Comparison of ENCODE assay signal across 13 mouse cellular contexts in the genomic region with DNA sequence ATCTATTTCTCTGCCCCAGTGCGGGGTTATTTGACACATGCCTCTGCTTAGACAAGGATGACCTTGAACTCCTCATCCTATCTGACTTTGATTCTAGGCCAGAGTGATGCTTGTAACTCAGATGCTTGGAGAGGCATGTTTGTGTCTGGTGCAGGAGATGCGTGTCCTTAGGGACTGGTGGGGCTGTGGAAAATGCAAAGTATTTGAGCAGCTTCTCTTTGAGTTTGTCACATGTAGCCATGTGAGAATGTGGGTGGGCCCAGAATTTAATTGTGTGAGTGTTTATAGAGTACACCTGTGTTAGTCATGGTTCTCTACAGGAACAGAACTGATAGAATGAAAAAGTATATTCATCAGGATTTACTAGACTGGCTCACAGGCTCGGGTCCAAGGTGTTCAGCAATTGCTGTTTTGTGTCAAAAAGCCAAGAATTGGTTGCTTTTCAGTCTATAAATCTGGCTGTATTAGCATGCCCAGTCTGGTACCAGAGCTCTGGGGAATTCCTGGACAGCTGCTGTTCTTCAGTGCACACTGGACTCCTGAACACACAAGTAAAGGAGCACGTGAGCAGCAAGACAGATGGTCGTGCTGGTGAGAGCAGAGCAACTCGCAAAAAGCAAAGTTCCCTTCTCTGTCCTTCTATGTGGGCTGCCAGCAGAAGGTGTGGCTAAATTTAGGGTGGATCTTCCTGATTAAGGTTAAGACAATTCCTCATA. TPM values are rescaled to one million over a fixed set of nuclear protein-coding genes. Genes with fewer than 3 reads are reported as not detected.
DNase-seq lines count a peak whose midpoint lies in the region; ATAC-seq and TF ChIP-seq lines count a peak whose summit lies in the region.
"Had no signal": no experiment of that assay in that cellular context is flagged by ENCODE, and none has a peak within 500 bp of the region (broad histone marks: within the 10 kb centered on the region; RNA-seq: fewer than 3 reads in every experiment).

No protein-coding gene starts in this region.

- no peak for TF ChIP-seq CTCF in layer of hippocampus, adult 2 months (conservative IDR thresholded peaks at IDR 0.05)
- TF ChIP-seq CTCF in CH12.LX (conservative IDR thresholded peaks at IDR 0.05 in 1 of 2, IDR thresholded peaks at IDR 0.05 in 1 of 2; ENCODE audit: low read depth in 2 of 2, low read length in 2 of 2): no peak

- TF ChIP-seq RAD21 in CH12.LX (IDR thresholded peaks at IDR 0.05; ENCODE audit: low read depth, low read length): no peak

- H3K36me3 ChIP-seq in CH12.LX (replicated peaks in 1 of 2; ENCODE audit: control insufficient read depth in 1 of 2, insufficient read depth in 1 of 2, low read length in 1 of 2): no peaks in the 10 kb centered on the region
- no peaks in the 10 kb centered on the region for H3K36me3 ChIP-seq in midbrain, embryonic 13.5 days

- no peaks in the 10 kb centered on the region for H3K27me3 ChIP-seq in CH12.LX (replicated peaks)
- no peaks in the 10 kb centered on the region for H3K27me3 ChIP-seq in midbrain, embryonic 13.5 days

- H3K4me3 ChIP-seq in layer of hippocampus, adult 2 months: no peak overlapping the region
- no peak overlapping the region for H3K4me3 ChIP-seq in CH12.LX (replicated peaks in 1 of 3; ENCODE audit: low read depth in 2 of 3, low read length in 2 of 3, poor library complexity in 1 of 3)
- H3K4me3 ChIP-seq in midbrain, embryonic 13.5 days (replicated peaks): no peak overlapping the region

- peak; percentile 30; the same call in 1 of the 2 replicates for TF ChIP-seq POLR2A in CH12.LX (IDR thresholded peaks at IDR 0.05; ENCODE audit: low read depth, low read length)

- dilution Hi-C loops in CH12.LX (cut with MboI; ENCODE audit: extremely low pct_ligation_motif_present, extremely low pct_unique_long_range_greater_than_20kb, low sequenced_read_pairs): no loop called here

- no peak for TF ChIP-seq EP300 in CH12.LX (IDR thresholded peaks at IDR 0.05; ENCODE audit: low read length)

- peaks cover 3 to 43% of the 10 kb centered on the region in 2 experiments; a peak in 3 of 4 replicates for H3K4me1 ChIP-seq in CH12.LX (ENCODE audit: control insufficient read depth in 1 of 2, insufficient read depth in 2 of 2)
- H3K4me1 ChIP-seq in midbrain, embryonic 13.5 days (replicated peaks): no peaks in the 10 kb centered on the region

- no peak overlapping the region for H3K9ac ChIP-seq in CH12.LX (ENCODE audit: insufficient read depth, low read depth)
- no peak overlapping the region for H3K9ac ChIP-seq in midbrain, embryonic 13.5 days (replicated peaks)

- peak; percentile 50; the same call in 1 of the 2 replicates for ATAC-seq in midbrain, embryonic 13.5 days

- H3K27ac ChIP-seq in layer of hippocampus, adult 2 months: no peak overlapping the region
- no peak overlapping the region for H3K27ac ChIP-seq in CH12.LX (ENCODE audit: insufficient read depth, low read depth)
- no peak overlapping the region for H3K27ac ChIP-seq in midbrain, embryonic 13.5 days

- WGBS in midbrain, embryonic 13.5 days: 73% methylated on average over 6 of the region's 6 CpGs

- peaks cover 3% of the 10 kb centered on the region for H3K9me3 ChIP-seq in CH12.LX (replicated peaks; ENCODE audit: low read length)
- no peaks in the 10 kb centered on the region for H3K9me3 ChIP-seq in midbrain, embryonic 13.5 days

- in situ Hi-C loops in CH12.LX (cut with MboI; ENCODE audit: low pct_ligation_motif_present, low pct_unique_long_range_greater_than_20kb, low sequenced_read_pairs): no loop called here

- no peak overlapping the region for H3K4me2 ChIP-seq in CH12.LX (ENCODE audit: insufficient read depth, low read depth, poor library complexity, severe bottlenecking)
- no peak overlapping the region for H3K4me2 ChIP-seq in midbrain, embryonic 13.5 days (replicated peaks)

- DNase-seq in layer of hippocampus, adult 9-11 months: peak; percentile 18
- DNase-seq in layer of hippocampus, adult 2 months (ENCODE audit: low spot score in 2 of 2): no peak
- DNase-seq in CH12.LX (ENCODE audit: extremely low read depth): peak; percentile 55
- DNase-seq in brain, adult 2 months (ENCODE audit: low read depth, low spot score): peak; percentile 67
- DNase-seq in adrenal gland, postnatal 14 days: no peak
- DNase-seq in adrenal gland, adult (ENCODE audit: inconsistent age in 2 of 2, low spot score in 1 of 2): no peak
- no peak for DNase-seq in urinary bladder, postnatal 4 days (ENCODE audit: low spot score in 2 of 2)
- DNase-seq: adrenal gland, postnatal 36 days; cerebellum, adult 11 months; kidney, adult 8-10 months; lung, postnatal 10 days; thymus, adult 2 months had no signal

- no peaks in the 10 kb centered on the region for H3K79me2 ChIP-seq in CH12.LX (replicated peaks; ENCODE audit: control insufficient read depth, extremely low read depth, insufficient read depth, poor library complexity, severe bottlenecking)

TF ChIP-seq in CH12.LX, 34 proteins besides CTCF, POLR2A, EP300 and RAD21:
- TF ChIP-seq TBP (conservative IDR thresholded peaks at IDR 0.05; ENCODE audit: low read depth, low read length) (0 out of 2 replicates have a peak, but pooled peaks have one; percentile 47), BHLHE40 (IDR thresholded peaks at IDR 0.05; ENCODE audit: low read depth, low read length) (peak; percentile 81), ZMIZ1 (IDR thresholded peaks at IDR 0.05; ENCODE audit: low read depth, low read length) (0 out of 2 replicates have a peak, but pooled peaks have one; percentile 20), KAT2A (IDR thresholded peaks at IDR 0.05; ENCODE audit: insufficient replicate concordance, low read length) (no peak), MEF2A (IDR thresholded peaks at IDR 0.05; ENCODE audit: borderline replicate concordance, low read depth, low read length) (no peak), JUND (conservative IDR thresholded peaks at IDR 0.05; ENCODE audit: low read depth, low read length) (no peak), JUN (IDR thresholded peaks at IDR 0.05; ENCODE audit: insufficient read depth, low read depth, low read length) (no peak)

RNA-seq across cellular contexts. Expression of gene Ube2e1, which starts 54.5 kb away (rescaled TPM):
- total RNA-seq in layer of hippocampus, adult 2 months (2021): 100 to 1,000 TPM; 114 to 115 TPM
- 28.1 and 32.9 TPM in 2 replicates for total RNA-seq in CH12.LX (2012; rRNA removed)
- 178 and 183 TPM in 2 replicates for total RNA-seq in CH12.LX (2014; rRNA removed)
- polyA plus RNA-seq in CH12.LX (2012; ENCODE audit: insufficient read length, low read depth): 167 and 202 TPM in 2 replicates
- 219 TPM in 2 replicates for polyA plus RNA-seq in midbrain, embryonic 13.5 days (2015; fragmentation: Nextera tagmentation; extraction: Ambion mirVana)
- 64.7 and 67.0 TPM in 2 replicates for total RNA-seq in adrenal gland, postnatal 14 days (2021)

Comparison
In these comparisons a context has a peak if more than half of its experiments do, and no peak if none do; other contexts are left out.
1. DNase-seq: peak in layer of hippocampus, adult 9-11 months (single experiment), CH12.LX (single experiment) and brain, adult 2 months (single experiment); none in layer of hippocampus, adult 2 months (0 of 2), adrenal gland, postnatal 14 days (single experiment), adrenal gland, adult (0 of 2) and urinary bladder, postnatal 4 days (0 of 2).